Mouse (Mus musculus): ENCODE measurements around the gene Slc2a6. TPM values are rescaled to one million over a fixed set of nuclear protein-coding genes. Genes with fewer than 3 reads are reported as not detected.

Gene Slc2a6
- total and polyA plus RNA-seq, 3 experiments, result 22.1 to 55.9 (median 43.3) TPM

- Histone ChIP-seq H3K79me2 (replicated peaks; ENCODE audit: control insufficient read depth, extremely low read depth, insufficient read depth, poor library complexity, severe bottlenecking) (peaks cover 4% of the 10 kb centered on the region; the same call in 1 of the 2 replicates), H3K9me3 (replicated peaks; ENCODE audit: low read length) (no peaks in the 10 kb centered on the region), H3K9ac (ENCODE audit: insufficient read depth, low read depth) (no peak overlapping the region), H3K4me1 (ENCODE audit: control insufficient read depth in 1 of 2, insufficient read depth in 2 of 2) (peaks cover 18 to 39% of the 10 kb centered on the region in 2 experiments), H3K4me2 (ENCODE audit: insufficient read depth, low read depth, poor library complexity, severe bottlenecking) (no peak overlapping the region), H3K27ac (ENCODE audit: insufficient read depth, low read depth) (no peak overlapping the region), H3K4me3 (replicated peaks in 1 of 3; ENCODE audit: low read depth in 2 of 3, low read length in 2 of 3, poor library complexity in 1 of 3) (no peak overlapping the region), H3K27me3 (replicated peaks) (no peaks in the 10 kb centered on the region), H3K36me3 (replicated peaks in 1 of 2; ENCODE audit: control insufficient read depth in 1 of 2, insufficient read depth in 1 of 2, low read length in 1 of 2) (peaks cover 45 to 79% of the 10 kb centered on the region in 2 experiments)
- dilution Hi-C loops (cut with MboI; ENCODE audit: extremely low pct_ligation_motif_present, extremely low pct_unique_long_range_greater_than_20kb, low sequenced_read_pairs), result no loop called here
- TF ChIP-seq JUN (IDR thresholded peaks at IDR 0.05; ENCODE audit: insufficient read depth, low read depth, low read length) (no peak), KAT2A (IDR thresholded peaks at IDR 0.05; ENCODE audit: insufficient replicate concordance, low read length) (no peak), POLR2AphosphoS2 (IDR thresholded peaks at IDR 0.05; ENCODE audit: low read depth, low read length) (no peak)
- in situ Hi-C loops (cut with MboI; ENCODE audit: low pct_ligation_motif_present, low pct_unique_long_range_greater_than_20kb, low sequenced_read_pairs), result loop anchor here (5.0 kb wide), 1 partner anchor 95 kb away; no protein-coding TSS in a partner anchor
- DNase-seq (ENCODE audit: extremely low read depth), result no peak
Measured at GRCm38 (mm10) chr2:27022612-27023011, 5.2 kb downstream of the Slc2a6 start.

GRCm38 (mm10) chr2:27021103-27021502 lies 6.7 kb downstream of the Slc2a6 start:
- in situ Hi-C loops (cut with MboI; ENCODE audit: low pct_ligation_motif_present, low pct_unique_long_range_greater_than_20kb, low sequenced_read_pairs) (loop anchor here (5.0 kb wide), 1 partner anchor 94 kb away; no protein-coding TSS in a partner anchor), dilution Hi-C loops (cut with MboI; ENCODE audit: extremely low pct_ligation_motif_present, extremely low pct_unique_long_range_greater_than_20kb, low sequenced_read_pairs) (no loop called here)
- TF ChIP-seq JUND (conservative IDR thresholded peaks at IDR 0.05; ENCODE audit: low read depth, low read length) (no peak), SMC3 (IDR thresholded peaks at IDR 0.05; ENCODE audit: low read depth, low read length) (no peak), EP300 (IDR thresholded peaks at IDR 0.05; ENCODE audit: low read length) (no peak), JUN (IDR thresholded peaks at IDR 0.05; ENCODE audit: insufficient read depth, low read depth, low read length) (no peak), ETS1 (conservative IDR thresholded peaks at IDR 0.05; ENCODE audit: low read depth, low read length) (no peak), CHD2 (IDR thresholded peaks at IDR 0.05; ENCODE audit: low read length) (no peak), RCOR1 (conservative IDR thresholded peaks at IDR 0.05; ENCODE audit: low read depth, low read length) (no peak), USF1 (IDR thresholded peaks at IDR 0.05; ENCODE audit: low read depth, low read length) (no peak), UBTF (IDR thresholded peaks at IDR 0.05; ENCODE audit: low read depth, low read length) (no peak), MAX (IDR thresholded peaks at IDR 0.05; ENCODE audit: low read length) (no peak), MYC (IDR thresholded peaks at IDR 0.05; ENCODE audit: low read depth, low read length) (no peak), NELFE (IDR thresholded peaks at IDR 0.05; ENCODE audit: low read depth, low read length) (no peak), IRF4 (IDR thresholded peaks at IDR 0.05; ENCODE audit: low read depth, low read length) (no peak), HCFC1 (IDR thresholded peaks at IDR 0.05; ENCODE audit: low read depth, low read length) (no peak), ELF1 (IDR thresholded peaks at IDR 0.05; ENCODE audit: low read depth, low read length) (no peak), MXI1 (IDR thresholded peaks at IDR 0.05; ENCODE audit: low read depth, low read length) (no peak), RAD21 (IDR thresholded peaks at IDR 0.05; ENCODE audit: low read depth, low read length) (no peak), BHLHE40 (IDR thresholded peaks at IDR 0.05; ENCODE audit: low read depth, low read length) (no peak)
- Histone ChIP-seq H3K36me3 (replicated peaks in 1 of 2; ENCODE audit: control insufficient read depth in 1 of 2, insufficient read depth in 1 of 2, low read length in 1 of 2) (peaks cover 55 to 93% of the 10 kb centered on the region in 2 experiments), H3K4me2 (ENCODE audit: insufficient read depth, low read depth, poor library complexity, severe bottlenecking) (no peak overlapping the region), H3K4me1 (ENCODE audit: control insufficient read depth in 1 of 2, insufficient read depth in 2 of 2) (peaks cover 18 to 28% of the 10 kb centered on the region in 2 experiments), H3K9me3 (replicated peaks; ENCODE audit: low read length) (no peaks in the 10 kb centered on the region), H3K9ac (ENCODE audit: insufficient read depth, low read depth) (no peak overlapping the region), H3K27me3 (replicated peaks) (no peaks in the 10 kb centered on the region), H3K79me2 (replicated peaks; ENCODE audit: control insufficient read depth, extremely low read depth, insufficient read depth, poor library complexity, severe bottlenecking) (no peaks in the 10 kb centered on the region), H3K4me3 (replicated peaks in 1 of 3; ENCODE audit: low read depth in 2 of 3, low read length in 2 of 3, poor library complexity in 1 of 3) (no peak overlapping the region), H3K27ac (ENCODE audit: insufficient read depth, low read depth) (no peak overlapping the region)
- DNase-seq (ENCODE audit: extremely low read depth), result no peak
